Mouse (Mus musculus): ENCODE measurements at regions not wholly inside any gene's neighbourhood (a gene's known extent, or its start where the extent isn't known, plus 50 kb on each side); places are given as distances from the start of the nearest gene placed in this dataset.

DNA sequence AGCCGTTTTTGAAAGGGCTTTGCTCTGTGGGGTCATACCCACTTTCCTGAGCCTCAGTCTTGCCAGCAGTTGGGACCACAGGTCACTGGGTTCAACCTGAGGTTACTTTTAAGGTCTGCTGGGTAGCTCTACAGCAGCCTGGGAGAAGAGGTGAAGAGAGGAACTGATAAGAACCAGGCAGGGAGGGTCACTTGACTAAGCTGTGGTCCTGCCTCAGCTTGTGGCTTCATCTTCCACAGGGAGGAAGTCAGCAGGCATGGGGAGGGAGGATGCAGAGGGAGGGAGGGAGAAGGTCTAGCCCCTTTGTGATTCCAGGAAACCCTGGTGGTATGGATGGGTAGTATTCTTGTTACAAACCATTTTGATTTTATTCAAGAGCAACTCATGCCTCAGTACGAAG, 59.9 kb upstream of the Lrpap1 start:
- no peak for DNase-seq (ENCODE audit: low spot score in 2 of 2)

DNA sequence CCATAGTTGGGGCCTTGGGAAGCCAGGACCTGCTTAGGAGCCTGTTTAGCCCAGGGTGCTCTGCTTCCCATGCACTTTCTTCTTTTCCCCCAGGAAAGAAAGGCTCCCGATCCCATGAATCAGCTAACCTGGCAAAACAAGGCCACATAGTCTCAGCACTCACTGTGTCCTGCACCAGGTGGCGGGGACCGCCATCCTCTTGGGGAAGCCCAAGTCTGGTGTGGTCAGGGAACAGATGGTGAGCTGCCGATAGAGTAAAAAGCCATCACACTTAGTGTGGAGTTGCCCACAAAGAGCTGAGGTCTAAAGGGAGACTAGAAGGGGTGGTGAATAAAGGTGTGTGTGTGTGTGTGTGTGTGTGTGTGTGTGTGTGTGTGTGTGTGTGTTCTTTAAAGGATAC, 57.0 kb upstream of the Lrpap1 start:
- no peak for DNase-seq (ENCODE audit: low spot score in 2 of 2)

DNA sequence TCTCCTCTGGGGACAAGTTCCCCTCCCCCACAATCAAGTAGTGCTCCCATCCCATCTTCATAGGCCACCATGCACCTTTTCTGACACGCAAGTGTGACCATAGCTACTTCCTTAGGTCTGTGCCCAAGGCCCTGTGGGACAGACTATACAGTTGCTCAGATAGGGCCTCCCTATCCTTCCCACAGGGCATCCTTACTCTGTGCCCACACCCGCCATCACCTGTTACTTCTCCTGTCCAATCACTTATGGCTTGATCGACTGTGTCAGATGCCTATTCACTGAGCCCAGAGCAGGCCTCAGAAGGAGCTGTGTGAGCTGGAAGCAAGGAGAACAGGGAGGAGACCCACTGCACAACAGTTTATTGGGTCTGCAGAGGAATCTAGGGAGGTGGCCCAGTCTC, 56.6 kb upstream of the Lrpap1 start:
- no peak for DNase-seq (ENCODE audit: low spot score in 2 of 2)

DNA sequence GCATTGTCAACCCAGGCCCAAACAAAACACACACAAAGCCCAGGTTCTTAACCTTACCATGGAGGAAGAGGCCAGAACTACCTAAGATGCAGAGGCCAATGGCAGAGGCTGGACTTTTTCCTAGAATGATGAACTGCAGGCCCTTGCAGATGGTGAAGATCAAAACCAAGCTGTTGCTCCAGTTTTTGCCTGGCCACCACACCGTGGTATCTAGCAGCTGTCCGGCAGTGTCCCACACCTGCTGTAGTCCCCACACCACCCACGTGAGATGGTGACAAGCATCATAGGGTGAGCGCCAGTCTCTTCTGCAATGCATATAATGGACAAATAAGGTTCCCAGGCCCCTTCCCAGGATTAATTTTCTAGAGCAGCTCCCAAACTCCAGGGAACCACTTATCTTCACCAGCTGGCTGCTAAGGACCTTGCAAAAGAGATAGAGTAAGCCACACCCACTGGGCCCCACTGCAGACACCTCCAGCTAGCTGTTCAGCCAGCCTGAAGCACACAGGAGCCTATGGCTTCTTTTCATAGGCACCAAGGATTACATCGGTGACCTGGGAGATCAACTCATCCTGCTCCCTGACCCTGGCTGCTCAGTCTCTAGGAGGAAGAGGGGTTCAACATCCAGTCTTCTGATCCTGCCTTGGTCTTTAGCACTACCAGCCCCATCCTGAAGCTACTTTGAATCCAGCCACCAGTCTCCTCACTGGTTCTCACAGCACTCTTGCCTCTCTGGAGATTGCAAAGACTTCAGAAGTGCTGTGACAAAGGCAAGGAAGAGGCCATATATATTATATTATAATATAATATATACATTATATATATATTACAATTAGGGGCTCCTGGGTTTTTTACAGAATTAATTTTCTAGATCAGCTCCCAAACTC, 55.6 kb upstream of the Lrpap1 start:
- DNase-seq (ENCODE audit: low spot score in 2 of 2) = no peak

DNA sequence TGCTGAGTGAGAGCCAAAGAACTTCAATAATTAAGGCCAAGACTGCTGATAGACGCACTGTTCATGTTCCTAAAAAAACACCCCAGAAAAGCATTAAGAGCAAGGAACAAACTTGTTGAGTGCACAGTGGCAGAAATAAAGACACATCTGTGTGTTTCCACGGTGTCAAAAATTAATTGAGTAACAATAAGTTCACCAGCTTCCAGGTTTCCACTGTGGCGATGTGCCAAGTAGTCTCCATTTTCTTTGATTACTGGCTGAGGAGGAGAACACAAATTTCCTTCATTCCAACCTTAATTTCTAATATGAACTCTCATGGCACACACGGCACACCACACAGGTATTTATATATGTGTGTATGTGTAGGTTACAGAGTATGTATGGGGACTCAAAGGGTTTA, 54.3 kb upstream of the Lrpap1 start:
- no peak for DNase-seq (ENCODE audit: low spot score in 2 of 2)

DNA sequence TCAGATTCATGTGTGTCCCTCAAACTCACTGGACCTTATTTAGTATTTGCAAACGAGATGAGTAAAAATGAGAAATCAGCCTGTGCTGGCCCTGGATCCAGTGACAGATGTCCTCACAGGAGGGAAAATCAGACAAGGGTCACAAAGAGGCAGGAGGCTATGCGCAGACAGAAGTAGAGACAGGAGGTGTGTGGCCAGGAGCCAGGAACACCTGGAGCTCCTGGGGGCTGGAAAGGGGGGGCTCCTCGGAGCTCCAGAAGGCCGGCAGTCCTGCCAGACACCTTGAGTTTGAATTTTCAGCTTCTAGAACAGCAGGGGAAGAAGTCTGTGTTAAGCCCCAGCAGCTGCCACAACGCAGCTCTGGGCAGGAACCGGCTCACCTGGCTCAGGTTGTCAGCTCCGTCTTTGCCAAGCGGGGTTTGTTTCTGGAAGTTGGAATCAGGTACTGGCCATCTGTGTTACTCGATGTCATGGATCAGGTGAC, 53.7 kb upstream of the Lrpap1 start:
- no peak for DNase-seq (ENCODE audit: low spot score in 2 of 2)

DNA sequence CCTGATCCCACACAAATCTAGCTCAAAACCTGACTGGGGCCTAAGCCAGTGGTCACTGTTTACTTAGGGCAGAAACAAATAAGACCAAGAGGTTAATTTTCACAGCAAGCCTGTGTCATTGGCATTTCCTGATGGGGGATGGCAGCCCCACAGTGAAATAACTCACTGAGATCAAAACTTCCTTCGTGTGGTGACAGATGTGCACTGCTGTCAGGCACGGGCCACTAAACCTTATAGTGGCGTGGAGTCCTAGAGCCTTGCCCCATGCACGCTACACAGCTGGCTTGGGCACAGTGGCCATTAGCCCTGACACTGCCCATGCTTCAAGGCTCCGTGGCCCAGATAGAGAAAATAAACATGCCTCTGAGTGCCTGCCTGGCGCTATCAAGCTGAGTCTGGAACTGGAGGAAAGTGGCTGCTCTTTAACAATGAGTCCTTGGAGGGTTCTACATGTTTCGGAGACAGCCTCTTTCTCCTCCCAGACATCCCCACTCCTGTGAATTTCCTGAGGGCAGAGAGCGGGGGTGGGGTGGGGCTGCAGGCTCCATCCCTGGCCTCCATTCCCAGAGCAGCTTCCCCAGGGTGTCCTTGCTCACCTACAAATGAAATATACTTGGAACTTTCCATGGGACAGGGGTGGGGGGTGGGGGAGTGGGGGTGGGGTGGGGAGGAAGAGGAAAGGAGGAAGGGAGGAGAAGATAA, 52.9 kb upstream of the Lrpap1 start:
- no peak for DNase-seq (ENCODE audit: low spot score in 2 of 2)

DNA sequence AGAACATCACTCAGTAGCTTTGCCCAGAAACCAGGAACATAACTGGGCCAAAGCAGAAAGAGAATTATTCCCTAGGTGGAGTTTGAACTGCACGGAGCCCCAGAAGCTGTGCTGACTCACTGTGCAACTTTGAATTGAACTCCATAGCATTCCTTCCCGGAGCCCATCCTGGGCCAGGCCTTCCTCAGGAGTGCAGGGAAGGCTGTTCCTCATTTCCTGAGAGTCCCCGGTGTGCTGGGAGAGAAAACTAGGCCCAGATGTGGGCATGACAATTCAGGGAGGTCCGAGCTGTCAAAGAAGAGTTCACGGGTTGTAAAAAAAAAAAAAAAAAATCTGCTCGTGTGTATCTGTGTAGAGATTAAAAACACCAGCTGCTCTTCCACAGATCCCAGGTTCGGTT, 50.8 kb upstream of the Lrpap1 start:
- DNase-seq (ENCODE audit: low spot score in 2 of 2) = no peak

DNA sequence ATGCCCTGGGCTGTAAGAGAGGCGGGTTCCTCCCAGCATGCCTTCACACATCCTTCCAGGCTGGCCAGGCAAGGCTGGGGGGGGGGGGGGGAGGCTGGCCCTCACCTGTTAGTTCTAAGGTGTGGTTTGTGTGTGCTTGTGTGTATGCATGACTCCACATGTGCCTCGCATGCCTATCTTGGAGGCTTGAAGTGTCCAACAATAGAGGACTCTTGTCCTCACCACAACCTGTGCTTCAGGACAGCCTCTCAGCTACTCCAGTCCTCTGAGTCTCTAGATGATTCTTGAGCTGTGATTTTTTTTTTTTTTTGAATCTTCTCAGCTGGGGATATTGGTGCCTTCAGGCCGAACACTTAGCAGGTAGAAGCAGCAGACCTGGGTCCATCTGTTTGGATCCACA, 50.2 kb upstream of the Lrpap1 start:
- DNase-seq (ENCODE audit: low spot score in 2 of 2) = no peak

Data from gastrocnemius, adult 8-10 months (tissue).